Mouse (Mus musculus): ENCODE results near the gene Wapl.

Wapl gene

DNA sequence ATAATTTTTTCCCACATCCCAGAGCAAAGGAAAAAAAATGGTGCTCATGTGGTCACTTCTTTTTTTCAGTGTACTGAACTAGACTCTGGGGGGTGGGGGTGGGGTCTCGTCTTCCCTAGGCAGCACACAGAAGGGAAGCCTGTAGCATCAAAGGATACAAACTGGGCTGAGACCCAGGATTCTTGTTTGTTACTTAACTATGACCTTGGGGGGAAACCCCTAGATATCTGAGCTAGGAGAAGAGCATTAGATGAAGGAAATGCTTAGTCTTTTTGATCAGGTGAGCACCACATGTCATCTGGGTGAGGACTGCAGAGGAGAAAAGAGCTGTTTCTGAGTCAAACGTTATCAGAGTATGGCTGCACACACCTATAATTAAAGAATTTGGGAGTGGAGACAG lies 3.5 kb upstream of the Wapl start:
- H3K27me3 ChIP-seq (ENCODE audit: control insufficient read depth, insufficient read depth, low read length, poor library complexity, severe bottlenecking), result peaks cover 1% of the 10 kb centered on the region; the same call in 1 of the 2 replicates

DNA sequence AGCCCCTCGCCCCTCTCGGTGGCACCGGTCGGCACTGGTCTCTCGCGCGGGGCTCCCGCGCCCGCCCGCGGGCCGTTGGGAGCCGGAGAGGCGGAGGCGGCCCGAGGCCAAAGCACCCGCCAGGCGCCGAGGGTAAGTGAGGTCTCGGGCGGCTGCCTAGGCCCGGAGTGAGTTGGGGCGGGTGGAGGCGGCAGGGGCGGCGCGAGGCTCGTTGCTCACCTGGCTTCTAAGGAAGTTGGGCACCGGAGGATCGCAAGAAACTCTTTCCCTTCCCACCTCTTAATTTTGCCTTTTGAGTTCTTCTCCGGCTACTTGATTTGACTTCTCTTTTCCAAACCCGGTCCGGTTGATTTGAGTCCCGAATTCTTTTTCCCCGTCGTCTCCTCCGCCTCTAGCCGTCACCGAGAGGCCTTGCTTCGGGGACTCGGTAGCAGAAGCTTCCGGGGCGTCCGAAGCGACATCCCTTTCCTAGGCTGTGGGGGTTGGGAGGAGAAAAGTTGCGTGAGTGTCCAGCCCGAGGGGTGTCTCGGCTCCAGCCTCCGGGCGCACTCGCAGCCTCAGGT lies 582 bp downstream of the Wapl start:
- no peaks in the 10 kb centered on the region; the same call in 1 of the 2 replicates for H3K27me3 ChIP-seq (ENCODE audit: control insufficient read depth, insufficient read depth, low read length, poor library complexity, severe bottlenecking)
- H3K36me3 ChIP-seq (ENCODE audit: control insufficient read depth, insufficient read depth, low read length, poor library complexity, severe bottlenecking), result no peaks in the 10 kb centered on the region
- peak; percentile 38 for DNase-seq (ENCODE audit: low read depth, low spot score)

More for the DNA sequence above, 3.5 kb upstream of the Wapl start:
- no peak for DNase-seq (ENCODE audit: low read depth, low spot score)
- H3K36me3 ChIP-seq (ENCODE audit: control insufficient read depth, insufficient read depth, low read length, poor library complexity, severe bottlenecking), result no peaks in the 10 kb centered on the region

DNA sequence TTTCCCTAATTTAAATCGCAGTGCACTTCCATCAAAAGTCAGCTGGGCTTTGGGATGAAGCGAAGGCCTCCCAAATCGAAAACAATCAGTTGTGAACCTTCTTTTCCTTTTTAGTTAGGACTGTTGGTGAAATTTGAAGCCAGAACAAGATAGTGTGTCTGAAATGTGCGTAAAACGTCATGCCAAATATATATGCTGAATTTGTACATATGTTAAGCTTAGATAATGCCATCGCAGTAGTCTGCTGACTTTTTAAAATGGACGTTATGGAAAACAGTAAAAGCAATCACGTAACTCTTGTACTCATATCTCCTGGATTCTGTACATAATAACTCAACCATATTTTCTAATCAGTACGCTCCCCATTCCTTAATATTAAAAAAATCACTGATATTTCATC lies 1.2 kb downstream of the Wapl start:
- no peak for DNase-seq (ENCODE audit: low read depth, low spot score)
- no peaks in the 10 kb centered on the region; the same call in 1 of the 2 replicates for H3K27me3 ChIP-seq (ENCODE audit: control insufficient read depth, insufficient read depth, low read length, poor library complexity, severe bottlenecking)
- H3K36me3 ChIP-seq (ENCODE audit: control insufficient read depth, insufficient read depth, low read length, poor library complexity, severe bottlenecking), result no peaks in the 10 kb centered on the region

DNA sequence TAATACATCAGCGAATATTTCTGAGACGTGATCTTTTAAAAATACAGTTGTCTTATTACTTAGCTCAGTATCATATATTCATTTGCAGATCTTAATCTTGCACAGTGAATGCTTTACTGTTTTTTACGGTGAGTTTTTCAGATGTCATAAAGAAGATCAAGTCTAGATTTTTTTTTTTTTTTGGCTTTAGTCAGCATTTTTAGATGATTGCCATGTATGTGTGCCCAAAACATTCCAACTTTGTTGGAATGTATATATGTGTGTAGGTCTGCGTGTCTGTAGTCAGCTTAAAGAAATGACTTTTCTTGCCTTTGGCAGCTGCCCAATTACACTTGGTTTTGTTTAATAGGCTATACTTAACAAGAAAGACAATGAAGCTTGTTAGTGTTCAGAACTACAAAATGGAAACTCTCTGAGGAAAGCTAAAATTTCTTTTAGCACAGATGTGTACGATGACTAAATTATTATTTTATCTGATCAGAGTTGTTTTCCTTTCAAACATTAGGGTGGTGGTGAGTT lies 1.7 kb downstream of the Wapl start:
- Histone ChIP-seq H3K27me3 (ENCODE audit: control insufficient read depth, insufficient read depth, low read length, poor library complexity, severe bottlenecking) (no peaks in the 10 kb centered on the region; the same call in 1 of the 2 replicates), H3K36me3 (ENCODE audit: control insufficient read depth, insufficient read depth, low read length, poor library complexity, severe bottlenecking) (no peaks in the 10 kb centered on the region)
- no peak for DNase-seq (ENCODE audit: low read depth, low spot score)

DNA sequence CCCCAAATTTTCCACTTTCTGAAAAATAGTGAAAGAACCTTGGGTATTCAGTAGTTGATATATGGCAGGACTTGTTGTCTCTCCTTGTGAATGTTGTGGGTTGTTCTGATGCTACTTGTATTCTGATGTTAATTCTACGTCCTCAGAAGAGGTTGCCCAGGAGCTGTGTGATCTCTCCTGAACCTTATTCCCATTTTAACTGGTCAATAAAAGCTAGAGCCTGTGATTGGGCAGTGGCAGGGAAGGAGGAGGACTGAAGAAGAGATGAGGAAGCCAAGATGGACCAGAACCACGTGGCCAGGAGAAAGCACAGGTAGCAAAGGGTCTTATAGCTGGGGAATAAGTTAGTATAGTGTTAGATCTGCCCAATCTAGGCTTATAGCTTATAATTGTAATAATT lies 7.1 kb downstream of the Wapl start:
- no peak for DNase-seq (ENCODE audit: low read depth, low spot score)
- H3K27me3 ChIP-seq (ENCODE audit: control insufficient read depth, insufficient read depth, low read length, poor library complexity, severe bottlenecking), result no peaks in the 10 kb centered on the region
- H3K36me3 ChIP-seq (ENCODE audit: control insufficient read depth, insufficient read depth, low read length, poor library complexity, severe bottlenecking), result no peaks in the 10 kb centered on the region

DNA sequence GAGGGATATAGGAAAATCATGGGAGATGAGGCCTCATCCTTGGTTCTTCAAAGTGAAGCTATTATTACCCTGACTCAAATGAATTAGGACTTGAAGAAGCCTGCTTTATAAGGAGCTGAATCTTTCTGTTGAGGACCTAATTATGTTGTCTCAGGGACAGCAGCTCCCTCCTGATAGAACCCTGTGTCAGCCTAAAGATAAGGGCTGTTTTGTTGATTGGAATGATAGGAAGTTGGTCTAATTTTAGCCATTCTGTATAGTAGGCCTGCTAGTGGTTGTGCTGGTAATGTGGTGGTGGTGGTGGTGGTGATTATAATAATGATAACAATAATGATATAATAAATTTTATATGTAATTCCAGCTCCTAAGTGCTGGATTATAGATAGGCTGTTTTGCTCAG lies 11.3 kb downstream of the Wapl start:
- Histone ChIP-seq H3K27me3 (ENCODE audit: control insufficient read depth, insufficient read depth, low read length, poor library complexity, severe bottlenecking) (no peaks in the 10 kb centered on the region), H3K36me3 (ENCODE audit: control insufficient read depth, insufficient read depth, low read length, poor library complexity, severe bottlenecking) (no peaks in the 10 kb centered on the region)
- no peak for DNase-seq (ENCODE audit: low read depth, low spot score)

DNA sequence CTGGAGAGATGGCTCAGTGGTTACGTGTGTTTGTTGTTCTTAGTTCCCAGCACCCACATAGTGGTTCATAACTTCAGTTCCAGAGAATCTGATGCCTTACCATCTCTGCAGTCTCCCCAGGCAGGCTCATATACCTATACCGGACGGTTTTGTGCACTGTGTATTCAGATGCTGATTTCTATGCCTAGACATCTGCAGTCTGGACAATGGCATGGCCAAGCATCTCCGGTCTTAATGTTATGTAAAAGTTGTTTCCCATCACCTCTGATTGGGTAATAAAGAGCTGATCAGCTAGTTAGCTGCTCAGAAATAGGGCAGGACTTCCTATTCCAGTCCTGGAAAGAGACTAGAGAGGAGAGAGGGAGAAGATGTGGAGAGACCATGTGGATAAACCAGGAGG lies 20.2 kb downstream of the Wapl start:
- no peak for DNase-seq (ENCODE audit: low read depth, low spot score)

DNA sequence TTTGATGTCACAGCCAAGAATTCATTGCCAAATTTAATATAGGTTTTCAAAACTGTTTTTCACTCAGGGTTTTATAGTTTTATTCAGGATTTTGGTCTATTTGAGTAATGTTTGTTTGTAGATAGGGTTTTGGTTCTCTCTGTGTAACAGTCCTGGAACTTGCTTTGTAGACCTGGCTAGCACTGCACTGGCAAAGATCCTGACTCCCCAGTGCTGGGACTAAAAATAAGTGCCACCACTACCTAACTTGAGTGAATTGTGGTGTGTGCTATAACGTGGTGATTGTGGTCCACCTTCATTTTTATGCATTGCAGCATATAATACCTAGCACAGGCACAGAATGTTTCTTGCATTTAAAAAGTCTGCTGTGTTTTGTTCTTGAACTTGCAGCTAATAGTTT lies 23.6 kb downstream of the Wapl start:
- no peak for DNase-seq (ENCODE audit: low read depth, low spot score)
- no peaks in the 10 kb centered on the region for H3K27me3 ChIP-seq (ENCODE audit: control insufficient read depth, insufficient read depth, low read length, poor library complexity, severe bottlenecking)

More for the DNA sequence above, 20.2 kb downstream of the Wapl start:
- H3K27me3 ChIP-seq (ENCODE audit: control insufficient read depth, insufficient read depth, low read length, poor library complexity, severe bottlenecking), result no peaks in the 10 kb centered on the region
- peaks cover 11% of the 10 kb centered on the region; the same call in 1 of the 2 replicates for H3K36me3 ChIP-seq (ENCODE audit: control insufficient read depth, insufficient read depth, low read length, poor library complexity, severe bottlenecking)

DNA sequence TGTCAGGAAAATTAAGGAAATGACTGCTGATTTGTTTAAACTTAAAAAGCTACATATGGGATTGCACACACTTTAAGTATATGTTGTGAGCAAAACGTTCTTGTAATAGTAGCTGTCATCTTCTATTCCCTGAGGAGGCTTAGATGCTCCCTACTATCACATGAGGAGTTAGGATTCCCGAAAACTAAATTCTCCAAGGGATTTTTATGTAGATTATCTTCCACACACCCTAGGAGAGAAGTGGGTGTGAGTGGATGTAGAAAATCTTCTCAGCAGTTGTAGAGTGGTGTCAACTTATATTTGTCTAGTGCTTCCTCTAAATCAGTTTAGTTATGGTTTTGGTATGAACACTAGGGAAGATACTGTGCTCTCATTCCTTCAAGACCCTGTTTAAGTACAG lies 36.5 kb downstream of the Wapl start:
- Histone ChIP-seq H3K27me3 (ENCODE audit: control insufficient read depth, insufficient read depth, low read length, poor library complexity, severe bottlenecking) (no peaks in the 10 kb centered on the region), H3K36me3 (ENCODE audit: control insufficient read depth, insufficient read depth, low read length, poor library complexity, severe bottlenecking) (peaks cover 3% of the 10 kb centered on the region; the same call in 1 of the 2 replicates)
- DNase-seq (ENCODE audit: low read depth, low spot score), result no peak

More for the DNA sequence above, 23.6 kb downstream of the Wapl start:
- H3K36me3 ChIP-seq (ENCODE audit: control insufficient read depth, insufficient read depth, low read length, poor library complexity, severe bottlenecking), result 0 out of 2 replicates have a peak, but pooled peaks cover 6% of the 10 kb centered on the region

DNA sequence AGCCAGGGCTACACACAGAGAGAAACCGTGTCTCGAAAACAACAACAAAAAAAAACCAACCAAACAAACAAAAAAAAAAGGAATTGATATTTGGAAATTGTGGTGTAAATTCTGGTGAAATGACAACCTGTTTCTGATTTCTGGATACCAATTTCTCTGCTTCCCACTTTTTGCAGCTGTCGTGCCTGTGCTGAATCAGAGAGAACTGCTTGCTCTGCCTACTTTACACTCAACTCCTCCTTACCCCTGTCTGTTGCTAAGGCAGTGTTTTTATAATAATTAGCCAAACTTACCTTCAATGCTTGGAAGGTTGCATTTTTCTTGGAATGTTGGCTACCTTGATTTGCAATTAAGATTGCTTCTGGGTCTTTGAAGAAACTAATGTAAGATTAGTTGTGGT lies 38.3 kb downstream of the Wapl start:
- no peak for DNase-seq (ENCODE audit: low read depth, low spot score)
- H3K36me3 ChIP-seq (ENCODE audit: control insufficient read depth, insufficient read depth, low read length, poor library complexity, severe bottlenecking), result peaks cover 3% of the 10 kb centered on the region; the same call in 1 of the 2 replicates
- H3K27me3 ChIP-seq (ENCODE audit: control insufficient read depth, insufficient read depth, low read length, poor library complexity, severe bottlenecking), result no peaks in the 10 kb centered on the region

DNA sequence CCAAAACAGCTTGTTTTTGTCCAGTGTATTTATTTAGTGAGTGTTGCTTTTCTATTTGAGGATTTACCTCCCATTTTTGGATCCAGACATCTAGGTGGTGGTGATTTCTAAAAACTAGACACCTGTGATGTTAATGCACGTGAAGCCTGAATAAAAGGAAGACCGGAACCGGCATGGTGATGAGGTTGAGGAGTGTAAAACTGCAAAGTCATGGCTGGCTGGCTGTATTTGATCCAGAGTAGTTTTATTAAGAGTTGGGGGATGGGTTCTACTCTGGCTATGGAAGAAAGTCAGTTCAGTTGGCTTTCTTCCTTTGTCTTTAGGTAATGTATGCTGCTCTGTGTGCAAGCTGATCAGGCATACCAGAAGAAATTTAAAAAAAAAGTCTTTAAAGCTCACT lies 39.1 kb downstream of the Wapl start:
- no peak for DNase-seq (ENCODE audit: low read depth, low spot score)
- Histone ChIP-seq H3K27me3 (ENCODE audit: control insufficient read depth, insufficient read depth, low read length, poor library complexity, severe bottlenecking) (no peaks in the 10 kb centered on the region), H3K36me3 (ENCODE audit: control insufficient read depth, insufficient read depth, low read length, poor library complexity, severe bottlenecking) (peaks cover 3% of the 10 kb centered on the region; the same call in 1 of the 2 replicates)

DNA sequence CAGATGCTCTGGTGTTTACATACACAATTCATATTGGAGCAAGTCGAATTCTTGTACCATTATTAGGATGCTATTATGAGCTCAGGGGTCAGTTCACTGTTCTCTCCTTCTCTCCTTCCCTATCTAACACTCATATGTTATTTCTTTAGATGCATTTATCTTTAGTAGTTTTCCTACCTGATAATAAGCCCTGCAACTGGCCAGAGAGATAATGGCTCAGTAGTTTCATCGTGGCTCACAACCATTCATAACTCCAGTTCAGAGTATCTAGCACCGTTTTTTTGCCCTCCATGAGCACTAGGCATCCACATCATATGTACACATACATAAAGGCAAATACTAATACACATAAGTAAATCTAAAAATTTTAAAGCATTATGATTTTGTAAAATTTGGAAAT lies 44.4 kb downstream of the Wapl start:
- H3K27me3 ChIP-seq (ENCODE audit: control insufficient read depth, insufficient read depth, low read length, poor library complexity, severe bottlenecking), result no peaks in the 10 kb centered on the region
- H3K36me3 ChIP-seq (ENCODE audit: control insufficient read depth, insufficient read depth, low read length, poor library complexity, severe bottlenecking), result peaks cover 6% of the 10 kb centered on the region; the same call in 1 of the 2 replicates
- DNase-seq (ENCODE audit: low read depth, low spot score), result no peak

DNA sequence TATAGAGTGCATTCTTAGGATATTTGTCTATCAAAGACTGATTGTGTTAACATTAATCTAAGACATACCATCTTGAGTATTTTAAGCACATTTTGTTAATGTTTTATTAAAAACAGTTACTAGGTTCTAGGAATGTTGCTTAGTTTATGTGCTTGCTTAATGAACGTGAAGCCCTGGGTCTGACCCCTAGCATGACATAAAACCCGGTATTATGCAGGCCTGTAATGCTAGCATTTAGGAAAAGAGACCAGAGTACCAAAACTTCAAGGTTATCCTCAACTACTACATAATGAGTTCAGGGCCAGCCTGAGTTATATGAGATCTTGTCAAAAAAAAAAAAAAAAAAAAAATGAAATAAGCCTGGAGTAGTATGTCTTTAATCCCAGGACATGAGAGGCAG lies 54.0 kb downstream of the Wapl start:
- DNase-seq (ENCODE audit: low read depth, low spot score), result no peak
- Histone ChIP-seq H3K27me3 (ENCODE audit: control insufficient read depth, insufficient read depth, low read length, poor library complexity, severe bottlenecking) (no peaks in the 10 kb centered on the region), H3K36me3 (ENCODE audit: control insufficient read depth, insufficient read depth, low read length, poor library complexity, severe bottlenecking) (0 out of 2 replicates have a peak, but pooled peaks cover 6% of the 10 kb centered on the region)

DNA sequence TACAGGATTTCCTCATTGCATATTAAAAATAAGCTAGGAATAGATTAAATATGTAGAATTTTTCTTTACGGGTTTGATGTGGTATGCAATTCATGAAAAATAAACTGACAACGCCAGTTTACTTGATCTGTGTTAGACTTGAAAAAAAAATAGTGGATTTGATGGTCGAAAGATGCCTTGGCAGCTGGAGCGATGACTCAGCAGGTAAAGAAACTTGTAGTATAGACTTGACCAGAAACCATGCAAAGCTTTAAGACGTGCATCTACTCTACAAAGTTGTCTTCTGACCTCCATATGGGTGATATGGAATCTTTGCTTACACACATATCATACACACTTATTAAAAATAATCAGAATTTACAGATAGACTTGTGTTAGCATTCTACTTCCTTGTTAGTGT lies 61.7 kb downstream of the Wapl start:
- Histone ChIP-seq H3K36me3 (ENCODE audit: control insufficient read depth, insufficient read depth, low read length, poor library complexity, severe bottlenecking) (peaks cover 7% of the 10 kb centered on the region; the same call in 1 of the 2 replicates), H3K27me3 (ENCODE audit: control insufficient read depth, insufficient read depth, low read length, poor library complexity, severe bottlenecking) (no peaks in the 10 kb centered on the region)
- no peak for DNase-seq (ENCODE audit: low read depth, low spot score)

DNA sequence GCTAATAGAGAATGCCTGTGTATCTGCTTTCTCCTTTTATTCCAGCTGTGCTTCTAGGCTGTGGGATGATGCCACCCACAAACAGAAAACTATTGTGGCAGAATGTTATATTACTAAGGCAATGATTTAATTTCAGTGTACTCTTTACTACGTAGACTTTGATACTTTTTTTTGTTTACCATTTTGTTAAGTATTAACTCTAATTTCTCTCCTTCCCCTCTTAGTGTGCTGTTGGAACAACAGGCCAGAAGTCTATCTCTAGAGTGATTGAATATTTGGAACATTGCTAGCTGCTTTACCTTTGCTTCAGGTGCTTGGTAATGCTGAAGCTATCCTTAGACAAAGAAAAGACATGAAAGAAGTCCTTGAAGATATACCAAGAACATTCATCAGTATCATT lies 71.7 kb downstream of the Wapl start:
- H3K27me3 ChIP-seq (ENCODE audit: control insufficient read depth, insufficient read depth, low read length, poor library complexity, severe bottlenecking), result no peaks in the 10 kb centered on the region
- 0 out of 2 replicates have a peak, but pooled peaks cover 4% of the 10 kb centered on the region for H3K36me3 ChIP-seq (ENCODE audit: control insufficient read depth, insufficient read depth, low read length, poor library complexity, severe bottlenecking)
- no peak for DNase-seq (ENCODE audit: low read depth, low spot score)

DNA sequence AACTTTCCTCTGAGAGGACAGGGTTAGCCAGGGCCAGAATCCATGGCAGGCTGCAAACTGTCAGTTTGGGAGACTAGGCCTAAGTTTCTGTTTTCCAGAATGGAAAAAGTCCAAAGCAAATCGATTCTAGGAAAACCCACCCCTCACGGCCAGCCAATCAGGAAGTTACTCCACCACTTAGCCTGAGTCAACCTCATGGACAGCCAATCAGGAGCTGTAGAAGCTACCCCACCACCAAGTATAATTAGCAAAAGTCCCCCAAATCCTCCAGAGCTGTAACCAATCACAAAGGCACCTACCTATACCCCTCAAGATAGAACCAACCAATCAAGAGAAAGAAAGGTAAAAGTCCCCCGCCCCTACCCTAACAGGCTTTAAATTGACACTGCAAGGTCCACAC lies 82.0 kb downstream of the Wapl start:
- Histone ChIP-seq H3K36me3 (ENCODE audit: control insufficient read depth, insufficient read depth, low read length, poor library complexity, severe bottlenecking) (no peaks in the 10 kb centered on the region), H3K27me3 (ENCODE audit: control insufficient read depth, insufficient read depth, low read length, poor library complexity, severe bottlenecking) (no peaks in the 10 kb centered on the region)
- DNase-seq (ENCODE audit: low read depth, low spot score), result no peak

Data from splenic B cell, adult 2 months (primary cell).